Mouse (Mus musculus) hindbrain, embryonic 16.5 days (tissue): ENCODE data around the gene Mcu. TPM values are rescaled to one million over a fixed set of nuclear protein-coding genes. Genes with fewer than 3 reads are reported as not detected.
A peak's percentile ranks its signal among the peaks of the same experiment; 100 is the strongest.

Experiments used
- ATAC-seq: fragments of 200-750 bp; cut with Nextera tagmentation; 2 replicates; pipeline ENCODE4 v1.8.0; 2017; ENCODE audit warnings: moderate TSS enrichment, moderate library complexity
- H3K27ac ChIP-seq: fragments of 300-500 bp; sonication (generic); 2 replicates; pipeline ENCODE4 v1.5.1; 2014; ENCODE audit warnings: low read depth, mild to moderate bottlenecking, control low read depth, low read length, moderate library complexity
- H3K27me3 ChIP-seq: fragments of 300-500 bp; sonication (generic); replicated peaks from 2 replicates; pipeline ENCODE4 v1.6.1; 2014; ENCODE audit warnings: low read length; ENCODE audit not compliant: control insufficient read depth, insufficient read depth
- H3K36me3 ChIP-seq: fragments of 300-500 bp; sonication (generic); 2 replicates; pipeline ENCODE4 v1.6.1; 2014; ENCODE audit warnings: mild to moderate bottlenecking, low read length, moderate library complexity, mixed read lengths; ENCODE audit not compliant: control insufficient read depth, insufficient read depth
- H3K4me1 ChIP-seq: fragments of 300-500 bp; sonication (generic); 2 replicates; pipeline ENCODE4 v1.6.1; 2014; ENCODE audit warnings: low read depth, low read length; ENCODE audit not compliant: control insufficient read depth, insufficient read depth
- H3K4me2 ChIP-seq: fragments of 300-500 bp; sonication (generic); 2 replicates; pipeline ENCODE4 v1.6.1; 2014; ENCODE audit warnings: mild to moderate bottlenecking, low read length, control low read depth, moderate library complexity
- H3K4me3 ChIP-seq: fragments of 300-500 bp; sonication (generic); 2 replicates; pipeline ENCODE4 v1.5.1; 2014; ENCODE audit warnings: mild to moderate bottlenecking, low read length, control low read depth, moderate library complexity
- H3K9ac ChIP-seq: fragments of 300-500 bp; sonication (generic); 2 replicates; pipeline ENCODE4 v1.6.1; 2014; ENCODE audit warnings: low read depth, mild to moderate bottlenecking, control low read depth, low read length, moderate library complexity
- H3K9me3 ChIP-seq: fragments of 300-500 bp; sonication (generic); 2 replicates; pipeline ENCODE4 v1.6.1; 2014; ENCODE audit warnings: mild to moderate bottlenecking, low read length, moderate library complexity; ENCODE audit not compliant: control insufficient read depth
- WGBS: fragments of 180-500 bp; shearing (Covaris S2); extraction: QIAGEN DNeasy Blood & Tissue Kit; methylation state at CpG from one replicate; pipeline ENCODE4 v1.1.7; 2014; 5-methylcytosine and 5-hydroxymethylcytosine counted together
- polyA plus RNA-seq: library from polyadenylated mRNA; unstranded; fragments of >200 nt; fragmentation: Nextera tagmentation; extraction: Ambion mirVana; gene quantifications from 2 replicates; pipeline ENCODE4 v1.2.1, GENCODE M21; 2015

Gene Mcu
- polyA plus RNA-seq, 1 experiment from 2014 or later = 35.7 TPM

DNA sequence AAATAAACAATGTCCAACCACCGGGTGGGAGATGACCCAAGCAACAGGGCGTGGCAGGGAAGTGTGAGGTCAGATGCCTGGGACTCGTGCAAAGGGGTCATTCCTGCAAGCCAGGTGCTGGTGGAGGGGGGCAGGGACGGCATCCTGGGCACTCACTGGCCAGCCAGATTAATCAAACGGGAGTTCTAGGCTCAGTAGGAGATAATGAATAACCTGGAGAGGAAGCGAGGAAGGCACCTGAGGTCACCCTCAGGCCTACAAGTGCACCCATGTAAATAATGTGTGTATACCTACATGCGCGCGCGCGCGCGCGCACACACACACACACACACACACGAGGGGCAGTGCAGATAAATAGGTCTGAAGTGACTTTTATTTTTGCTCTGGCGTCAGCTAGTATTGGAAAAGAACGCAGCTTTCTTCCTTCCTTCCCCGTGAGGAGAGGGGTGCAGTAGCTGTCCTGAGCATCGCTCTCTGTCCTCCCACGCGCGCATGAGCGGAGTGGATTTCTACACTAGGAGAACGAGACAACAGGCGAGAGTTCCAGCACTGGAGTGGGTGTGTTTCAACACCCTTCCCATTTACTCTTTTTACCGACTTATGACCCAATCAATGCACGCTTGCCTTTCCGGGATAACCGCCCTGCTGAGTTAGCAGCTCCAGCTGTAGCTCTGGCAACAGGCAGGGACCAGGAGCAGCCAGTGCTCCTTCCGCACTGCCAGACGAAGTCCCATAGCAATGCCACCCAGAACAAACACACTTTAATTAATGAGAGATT lies 112.9 kb downstream of the Mcu start:
- Histone ChIP-seq H3K4me1 (peaks cover 8% of the 10 kb centered on the region; the same call in 1 of the 2 replicates), H3K36me3 (no peaks in the 10 kb centered on the region), H3K27ac (no peak overlapping the region), H3K9me3 (no peaks in the 10 kb centered on the region), H3K4me3 (peak overlapping the region; percentile 15), H3K9ac (no peak overlapping the region), H3K27me3 (no peaks in the 10 kb centered on the region), H3K4me2 (peak overlapping the region; percentile 45)
- 43% methylated on average over 31 of the region's 31 CpGs for WGBS
- peak; percentile 79 for ATAC-seq

- no peak overlapping the region for H3K4me2 ChIP-seq
- peaks cover 8% of the 10 kb centered on the region; the same call in 1 of the 2 replicates for H3K4me1 ChIP-seq
- no peak for ATAC-seq
- no peaks in the 10 kb centered on the region for H3K36me3 ChIP-seq
- 62% methylated on average over 12 of the region's 12 CpGs for WGBS
- H3K9me3 ChIP-seq = no peaks in the 10 kb centered on the region
- H3K27me3 ChIP-seq = no peaks in the 10 kb centered on the region
- H3K9ac ChIP-seq = no peak overlapping the region
- H3K4me3 ChIP-seq = no peak overlapping the region
- no peak overlapping the region for H3K27ac ChIP-seq
Measured at GRCm38 (mm10) chr10:59502381-59502780, 114.1 kb downstream of the Mcu start.

DNA sequence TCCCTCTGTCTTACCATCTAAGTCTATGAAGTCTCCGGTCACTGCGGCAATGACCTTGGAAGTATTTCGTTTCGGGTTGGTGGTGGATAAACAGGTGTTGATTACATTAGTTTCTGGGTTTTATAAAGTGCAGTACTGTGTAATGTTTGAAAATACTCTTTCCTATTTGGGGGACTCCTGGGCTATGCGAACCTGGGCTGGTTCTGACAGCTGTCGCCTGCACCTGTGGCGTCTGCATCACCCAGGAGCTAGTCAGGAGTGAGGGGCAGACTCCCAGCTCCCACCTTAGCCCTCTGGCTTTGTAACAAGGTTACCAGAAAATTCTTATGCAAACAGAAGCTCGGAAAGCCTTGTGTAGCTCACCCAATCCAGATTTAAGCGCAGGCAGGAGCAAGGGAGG lies 114.7 kb downstream of the Mcu start:
- no peak for ATAC-seq

GRCm38 (mm10) chr10:59500225-59500624 lies 116.3 kb downstream of the Mcu start:
- H3K9me3 ChIP-seq = no peaks in the 10 kb centered on the region
- H3K27me3 ChIP-seq = no peaks in the 10 kb centered on the region
- no peak overlapping the region for H3K4me2 ChIP-seq
- H3K9ac ChIP-seq = no peak overlapping the region
- ATAC-seq = no peak
- no peak overlapping the region for H3K27ac ChIP-seq
- 84% methylated on average over 3 of the region's 3 CpGs for WGBS
- peaks cover 8% of the 10 kb centered on the region; the same call in 1 of the 2 replicates for H3K4me1 ChIP-seq
- no peak overlapping the region for H3K4me3 ChIP-seq
- H3K36me3 ChIP-seq = no peaks in the 10 kb centered on the region

More for the DNA sequence above, 114.7 kb downstream of the Mcu start:
- WGBS = 89% methylated on average over 9 of the region's 9 CpGs
- H3K27me3 ChIP-seq = no peaks in the 10 kb centered on the region
- H3K27ac ChIP-seq = no peak overlapping the region
- H3K4me3 ChIP-seq = no peak overlapping the region
- H3K4me1 ChIP-seq = peaks cover 8% of the 10 kb centered on the region; the same call in 1 of the 2 replicates
- H3K36me3 ChIP-seq = no peaks in the 10 kb centered on the region
- H3K9ac ChIP-seq = no peak overlapping the region
- H3K4me2 ChIP-seq = no peak overlapping the region
- H3K9me3 ChIP-seq = no peaks in the 10 kb centered on the region

DNA sequence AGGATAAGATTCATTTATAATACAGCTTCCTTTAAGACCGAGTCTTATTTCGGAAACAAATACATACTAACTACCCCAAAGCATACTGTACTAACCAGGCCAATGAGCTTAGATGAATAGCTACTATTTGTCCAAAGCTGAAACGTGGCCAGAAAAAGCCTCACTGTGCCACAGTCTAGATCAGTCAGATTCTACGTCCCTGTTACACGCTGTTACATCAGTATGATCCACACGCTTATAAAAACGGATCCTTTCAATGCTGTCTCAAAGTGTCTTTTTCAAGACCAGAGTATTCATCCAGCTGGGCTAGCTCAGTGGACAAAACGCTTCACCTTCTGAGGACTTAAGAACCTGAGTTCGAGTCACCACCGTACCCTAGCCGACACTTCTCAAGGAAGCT lies 119.5 kb downstream of the Mcu start:
- no peaks in the 10 kb centered on the region for H3K27me3 ChIP-seq
- no peaks in the 10 kb centered on the region for H3K36me3 ChIP-seq
- no peak overlapping the region for H3K27ac ChIP-seq
- no peak overlapping the region for H3K4me3 ChIP-seq
- H3K4me2 ChIP-seq = no peak overlapping the region
- H3K9ac ChIP-seq = no peak overlapping the region
- ATAC-seq = no peak
- no peaks in the 10 kb centered on the region for H3K4me1 ChIP-seq
- no peaks in the 10 kb centered on the region for H3K9me3 ChIP-seq
- 92% methylated on average over 11 of the region's 11 CpGs for WGBS

DNA sequence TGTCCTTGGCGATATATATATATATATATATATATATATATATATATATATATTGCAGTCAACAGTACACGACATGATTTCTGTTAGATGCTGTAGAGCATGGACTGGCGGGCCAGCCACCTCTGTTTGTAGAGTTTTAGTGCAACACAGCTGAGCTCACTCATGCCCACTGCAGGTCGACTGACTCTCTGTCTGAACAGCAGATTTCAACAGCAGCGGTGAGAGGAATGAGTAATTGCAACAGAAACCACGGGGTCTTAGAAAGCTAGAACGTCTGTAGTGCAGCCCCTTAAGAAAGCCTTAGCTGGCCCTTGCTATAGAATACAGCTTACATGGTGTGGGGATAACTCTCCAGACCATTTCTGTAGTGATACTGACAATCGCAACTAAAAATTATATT lies 121.6 kb downstream of the Mcu start:
- no peak overlapping the region for H3K27ac ChIP-seq
- H3K4me2 ChIP-seq = no peak overlapping the region
- WGBS = 79% methylated on average over 8 of the region's 8 CpGs
- no peaks in the 10 kb centered on the region for H3K4me1 ChIP-seq
- H3K9ac ChIP-seq = no peak overlapping the region
- no peaks in the 10 kb centered on the region for H3K27me3 ChIP-seq
- H3K4me3 ChIP-seq = no peak overlapping the region
- no peak for ATAC-seq
- H3K9me3 ChIP-seq = peaks cover 6% of the 10 kb centered on the region; the same call in 1 of the 2 replicates
- no peaks in the 10 kb centered on the region for H3K36me3 ChIP-seq

DNA sequence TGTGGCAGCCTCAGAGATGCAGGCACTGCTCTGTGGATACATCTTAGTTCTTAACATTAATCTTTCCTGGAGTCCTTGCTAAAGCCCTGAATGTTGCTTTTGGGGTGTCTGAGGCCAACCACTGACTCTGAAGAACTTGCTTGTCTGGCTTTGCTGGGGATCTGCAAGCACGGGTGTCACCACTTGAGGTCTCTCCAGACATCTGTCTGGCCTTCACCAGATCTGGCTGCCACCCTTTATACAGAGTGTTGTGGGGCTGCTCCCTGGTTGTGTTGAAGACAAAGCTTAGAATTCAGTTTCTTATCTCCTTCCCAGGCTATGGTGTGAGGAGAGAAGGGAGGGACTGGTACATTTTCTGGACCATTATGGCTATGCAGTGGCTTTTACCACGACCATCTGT lies 122.4 kb downstream of the Mcu start:
- Histone ChIP-seq H3K36me3 (no peaks in the 10 kb centered on the region), H3K9me3 (peaks cover 6% of the 10 kb centered on the region; the same call in 1 of the 2 replicates), H3K27ac (no peak overlapping the region), H3K27me3 (no peaks in the 10 kb centered on the region), H3K4me3 (no peak overlapping the region), H3K9ac (no peak overlapping the region), H3K4me1 (no peaks in the 10 kb centered on the region), H3K4me2 (no peak overlapping the region)
- WGBS = 62% methylated on average over 2 of the region's 2 CpGs
- ATAC-seq = no peak

DNA sequence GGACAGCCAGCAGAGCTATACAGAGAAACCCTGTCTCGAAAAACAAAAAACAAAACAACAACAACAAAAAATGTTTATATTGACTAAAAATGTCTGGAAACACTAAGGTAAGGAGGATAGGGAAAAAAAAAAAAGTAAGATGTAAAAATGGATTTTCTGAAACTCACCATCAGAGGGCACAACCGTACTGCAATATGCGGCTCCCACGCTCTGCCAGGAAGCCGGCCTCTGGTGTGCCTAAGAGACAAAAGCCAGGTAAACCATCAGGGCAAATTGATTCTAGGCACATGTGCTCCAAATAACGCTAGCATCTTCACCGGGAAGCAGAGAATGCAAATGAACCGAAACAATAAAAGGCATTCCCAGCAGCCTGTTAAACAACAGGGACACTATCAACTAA lies 125.6 kb downstream of the Mcu start:
- Histone ChIP-seq H3K4me3 (no peak overlapping the region), H3K27me3 (no peaks in the 10 kb centered on the region), H3K9me3 (peaks cover 6% of the 10 kb centered on the region; the same call in 1 of the 2 replicates), H3K36me3 (no peaks in the 10 kb centered on the region), H3K9ac (no peak overlapping the region), H3K27ac (no peak overlapping the region), H3K4me2 (no peak overlapping the region), H3K4me1 (no peaks in the 10 kb centered on the region)
- no peak for ATAC-seq
- WGBS = 71% methylated on average over 8 of the region's 8 CpGs

GRCm38 (mm10) chr10:59489411-59489810 lies 127.1 kb downstream of the Mcu start:
- WGBS = 96% methylated on average over 1 of the region's 1 CpGs
- Histone ChIP-seq H3K27ac (no peak overlapping the region), H3K9ac (no peak overlapping the region), H3K36me3 (no peaks in the 10 kb centered on the region), H3K4me2 (no peak overlapping the region), H3K4me3 (no peak overlapping the region), H3K4me1 (no peaks in the 10 kb centered on the region), H3K9me3 (peaks cover 6% of the 10 kb centered on the region; the same call in 1 of the 2 replicates), H3K27me3 (no peaks in the 10 kb centered on the region)
- no peak for ATAC-seq
